Comparison of ENCODE assay signal across 7 mouse cellular contexts in the genomic region with DNA sequence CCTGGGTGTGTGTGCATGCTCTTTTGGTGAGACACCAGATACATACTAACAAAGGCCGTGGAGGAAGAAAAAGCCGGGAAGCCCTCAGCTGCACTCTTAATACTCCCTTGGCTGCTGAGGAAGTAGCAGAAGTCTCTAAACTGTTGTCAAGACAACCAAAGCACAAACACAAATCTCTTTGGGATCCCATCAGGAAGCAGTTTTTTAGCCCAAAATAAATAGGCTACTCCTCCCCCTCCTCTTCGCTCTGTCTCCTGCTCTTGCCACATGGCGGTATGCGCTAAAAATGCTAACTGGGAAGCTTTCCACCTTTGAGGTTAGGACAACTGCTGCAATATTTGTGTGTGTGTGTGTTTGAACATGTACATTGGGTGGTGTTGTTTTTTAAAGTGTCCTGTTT. TPM values are rescaled to one million over a fixed set of nuclear protein-coding genes. Genes with fewer than 3 reads are reported as not detected.
DNase-seq lines count a peak whose midpoint lies in the region; ATAC-seq and TF ChIP-seq lines count a peak whose summit lies in the region.

No protein-coding gene starts in this region.

- no peak for ATAC-seq in limb, embryonic 14.5 days (ENCODE audit: low FRiP score, low read depth)
- ATAC-seq in granulocyte monocyte progenitor cell, adult 5-6 weeks (replicated peaks; ENCODE audit: poor library complexity, severe bottlenecking): peak; percentile 34
- no peak for ATAC-seq in neural tube, embryonic 13.5 days (ENCODE audit: low read depth)
- no peak for ATAC-seq in CD4-positive, CD25-positive, alpha-beta regulatory T cell, adult 4 months

- no peak overlapping the region for H3K27ac ChIP-seq in limb, embryonic 14.5 days (replicated peaks; ENCODE audit: low read depth, low read length)
- no peak overlapping the region for H3K27ac ChIP-seq in limb, embryonic 10.5 days
- peak overlapping the region; percentile 33 for H3K27ac ChIP-seq in neural tube, embryonic 13.5 days (replicated peaks)

- peak; percentile 34 for DNase-seq in limb, embryonic 14.5 days (ENCODE audit: low spot score)
- no peak for DNase-seq in limb, embryonic 10.5 days (ENCODE audit: low spot score)
- peak; percentile 40 to 73 for DNase-seq in layer of hippocampus, postnatal 14 days (ENCODE audit: low spot score in 2 of 2)
- DNase-seq in cerebellum, adult 11 months: no peak

- no peak overlapping the region for H3K4me3 ChIP-seq in limb, embryonic 14.5 days (replicated peaks; ENCODE audit: low read length)
- H3K4me3 ChIP-seq in limb, embryonic 10.5 days: no peak overlapping the region
- no peak overlapping the region for H3K4me3 ChIP-seq in neural tube, embryonic 13.5 days

- H3K9me3 ChIP-seq in limb, embryonic 14.5 days (ENCODE audit: control insufficient read depth, low read length): no peaks in the 10 kb centered on the region
- no peaks in the 10 kb centered on the region for H3K9me3 ChIP-seq in limb, embryonic 10.5 days (replicated peaks)
- H3K9me3 ChIP-seq in neural tube, embryonic 13.5 days: no peaks in the 10 kb centered on the region

- H3K4me2 ChIP-seq in limb, embryonic 14.5 days (replicated peaks; ENCODE audit: low read depth, low read length, severe bottlenecking): no peak overlapping the region
- peak overlapping the region; percentile 24 for H3K4me2 ChIP-seq in neural tube, embryonic 13.5 days

- H3K36me3 ChIP-seq in limb, embryonic 14.5 days (ENCODE audit: control insufficient read depth, insufficient read depth, low read length): no peaks in the 10 kb centered on the region
- peaks cover 3% of the 10 kb centered on the region; the same call in 1 of the 2 replicates for H3K36me3 ChIP-seq in limb, embryonic 10.5 days
- H3K36me3 ChIP-seq in neural tube, embryonic 13.5 days: 0 out of 2 replicates have a peak, but pooled peaks cover 5% of the 10 kb centered on the region

- TF ChIP-seq POLR2A in limb, embryonic 14.5 days (IDR thresholded peaks at IDR 0.05; ENCODE audit: borderline replicate concordance, extremely low read depth, insufficient read depth, insufficient read length): no peak

- H3K9ac ChIP-seq in limb, embryonic 14.5 days (ENCODE audit: low read depth, low read length, severe bottlenecking): no peak overlapping the region
- no peak overlapping the region; the same call in 1 of the 2 replicates for H3K9ac ChIP-seq in neural tube, embryonic 13.5 days

- no peaks in the 10 kb centered on the region for H3K27me3 ChIP-seq in limb, embryonic 14.5 days (ENCODE audit: control insufficient read depth, insufficient read depth, low read length)
- peaks cover 8% of the 10 kb centered on the region; the same call in 1 of the 2 replicates for H3K27me3 ChIP-seq in limb, embryonic 10.5 days (ENCODE audit: low read depth, poor library complexity, severe bottlenecking)
- no peaks in the 10 kb centered on the region for H3K27me3 ChIP-seq in neural tube, embryonic 13.5 days

- peaks cover 14% of the 10 kb centered on the region for H3K4me1 ChIP-seq in limb, embryonic 14.5 days (ENCODE audit: control insufficient read depth, insufficient read depth, low read length)
- H3K4me1 ChIP-seq in limb, embryonic 10.5 days: peaks cover 42% of the 10 kb centered on the region
- peaks cover 54% of the 10 kb centered on the region for H3K4me1 ChIP-seq in neural tube, embryonic 13.5 days (replicated peaks)

- WGBS in limb, embryonic 14.5 days: 71% methylated on average over 5 of the region's 5 CpGs
- 87% methylated on average over 5 of the region's 5 CpGs for WGBS in limb, embryonic 10.5 days
- WGBS in neural tube, embryonic 13.5 days: 48% methylated on average over 5 of the region's 5 CpGs

RNA-seq across cellular contexts. Expression of a gene that starts 4.1 kb away (rescaled TPM):
- polyA plus RNA-seq in limb, embryonic 14.5 days (2012; rRNA removed): 36.3 and 42.8 TPM in 2 replicates
- polyA plus RNA-seq in limb, embryonic 14.5 days (2014; fragmentation: Nextera tagmentation; extraction: Ambion mirVana): 62.8 and 67.8 TPM in 2 replicates
- polyA plus RNA-seq in limb, embryonic 10.5 days (2016; fragmentation: Nextera tagmentation; extraction: Ambion mirVana): 51.7 and 52.3 TPM in 2 replicates
- total RNA-seq in granulocyte monocyte progenitor cell, adult 5-6 weeks (2014; fragmentation: Nextera tagmentation): 48.3 and 56.7 TPM in 2 replicates
- total RNA-seq in granulocyte monocyte progenitor cell, adult 5-6 weeks (2017): 73.6 and 82.1 TPM in 2 replicates
- total RNA-seq in layer of hippocampus, postnatal 14 days (2021): 10 to 100 TPM; 64.9 to 72.1 TPM
- polyA plus RNA-seq in neural tube, embryonic 13.5 days (2015; fragmentation: Nextera tagmentation; extraction: Ambion mirVana): 65.5 and 71.7 TPM in 2 replicates
- polyA plus RNA-seq in CD4-positive, CD25-positive, alpha-beta regulatory T cell, adult 4 months (2017; shearing (Covaris generic)): 1 to 10 TPM; 3.3 to 4.2 TPM

RNA-seq across cellular contexts. Expression of a gene that starts 13.9 kb away (rescaled TPM):
- polyA plus RNA-seq in limb, embryonic 14.5 days (2012; rRNA removed): 67.6 and 74.3 TPM in 2 replicates
- polyA plus RNA-seq in limb, embryonic 14.5 days (2014; fragmentation: Nextera tagmentation; extraction: Ambion mirVana): 43.7 and 47.3 TPM in 2 replicates
- polyA plus RNA-seq in limb, embryonic 10.5 days (2016; fragmentation: Nextera tagmentation; extraction: Ambion mirVana): 65.1 and 67.5 TPM in 2 replicates
- total RNA-seq in granulocyte monocyte progenitor cell, adult 5-6 weeks (2014; fragmentation: Nextera tagmentation): 76.3 and 77.3 TPM in 2 replicates
- total RNA-seq in granulocyte monocyte progenitor cell, adult 5-6 weeks (2017): 42.0 and 101 TPM in 2 replicates
- 10 to 100 TPM; 39.0 to 40.4 TPM for total RNA-seq in layer of hippocampus, postnatal 14 days (2021)
- 44.7 and 46.0 TPM in 2 replicates for polyA plus RNA-seq in neural tube, embryonic 13.5 days (2015; fragmentation: Nextera tagmentation; extraction: Ambion mirVana)
- polyA plus RNA-seq in CD4-positive, CD25-positive, alpha-beta regulatory T cell, adult 4 months (2017; shearing (Covaris generic)): 10 to 100 TPM; 25.1 to 30.4 TPM

Comparison
In these comparisons a context has a peak if more than half of its experiments do, and no peak if none do; other contexts are left out.
1. DNase-seq: peak in limb, embryonic 14.5 days (single experiment) and layer of hippocampus, postnatal 14 days (2 of 2); none in limb, embryonic 10.5 days (single experiment) and cerebellum, adult 11 months (single experiment).
2. RNA of a gene that starts 4.1 kb away (polyA plus RNA-seq): 36.3 to 67.8 TPM in limb, embryonic 14.5 days, 65.5 to 71.7 TPM in neural tube, embryonic 13.5 days and 51.7 to 52.3 TPM in limb, embryonic 10.5 days; 3.3 to 4.2 TPM in CD4-positive, CD25-positive, alpha-beta regulatory T cell, adult 4 months; every median in the first group is over 4 times any median in the second.